Mouse (Mus musculus): Measurements from ENCODE around the gene Amdhd2. TPM values are rescaled to one million over a fixed set of nuclear protein-coding genes. Genes with fewer than 3 reads are reported as not detected.

Amdhd2 gene
- polyA plus RNA-seq, 1 experiment: 87.2 TPM

- WGBS: 61% methylated on average over 4 of the region's 4 CpGs
- no peak for DNase-seq (ENCODE audit: low read depth, low spot score)
Measured at GRCm38 (mm10) chr17:24199741-24200140, 36.2 kb upstream of the Amdhd2 start.

DNA sequence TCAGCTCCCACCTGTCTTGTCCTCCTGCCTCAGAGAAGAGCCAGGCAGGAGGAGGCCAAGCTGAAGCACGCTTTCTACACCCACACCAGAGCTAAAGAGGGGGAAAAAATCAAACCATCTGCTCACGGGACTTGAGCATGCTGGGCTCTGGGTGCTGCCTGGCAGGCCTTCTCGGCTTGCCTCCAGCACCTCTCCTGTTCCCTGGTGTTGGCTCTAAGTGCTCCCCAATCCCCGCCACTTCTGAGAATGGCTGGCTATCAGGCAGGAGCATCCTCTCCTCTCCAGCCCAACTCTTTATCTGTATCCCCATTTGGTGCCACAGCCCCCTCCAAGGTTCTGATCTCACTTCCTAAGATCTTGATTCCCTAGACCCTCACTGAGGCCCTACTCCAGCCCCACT is 35.7 kb upstream of the Amdhd2 start:
- DNase-seq (ENCODE audit: low read depth, low spot score): no peak
- 95% methylated on average over 4 of the region's 4 CpGs for WGBS

GRCm38 (mm10) chr17:24197032-24197824 is 33.7 kb upstream of the Amdhd2 start:
- no peak for DNase-seq (ENCODE audit: low read depth, low spot score)
- WGBS: 69% methylated on average over 15 of the region's 15 CpGs

GRCm38 (mm10) chr17:24195349-24195748 is 31.8 kb upstream of the Amdhd2 start:
- DNase-seq (ENCODE audit: low read depth, low spot score): no peak
- 63% methylated on average over 2 of the region's 2 CpGs for WGBS

DNA sequence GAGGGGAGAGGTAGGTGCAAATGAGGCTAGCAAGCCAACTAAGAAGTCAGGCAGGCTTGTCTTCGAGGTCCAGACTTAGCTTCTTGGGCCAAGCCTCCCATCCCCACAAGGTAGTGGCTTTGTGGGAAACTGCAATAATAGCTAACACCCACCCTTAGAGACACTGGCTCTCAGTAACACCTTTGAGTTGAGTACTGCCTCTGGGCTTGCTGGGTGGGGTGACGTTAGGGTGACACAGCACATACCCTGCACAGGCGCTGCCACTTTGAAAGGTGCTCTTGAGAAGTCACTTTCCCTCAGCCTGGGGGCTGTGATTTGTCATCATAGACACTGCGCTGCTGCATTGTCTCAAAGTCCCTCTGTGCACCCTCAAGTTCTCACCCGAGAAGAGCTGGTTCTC is 30.2 kb upstream of the Amdhd2 start:
- 86% methylated on average over 5 of the region's 5 CpGs for WGBS
- no peak for DNase-seq (ENCODE audit: low read depth, low spot score)

GRCm38 (mm10) chr17:24193268-24193667 is 29.7 kb upstream of the Amdhd2 start:
- WGBS: 90% methylated on average over 8 of the region's 8 CpGs
- no peak for DNase-seq (ENCODE audit: low read depth, low spot score)

DNA sequence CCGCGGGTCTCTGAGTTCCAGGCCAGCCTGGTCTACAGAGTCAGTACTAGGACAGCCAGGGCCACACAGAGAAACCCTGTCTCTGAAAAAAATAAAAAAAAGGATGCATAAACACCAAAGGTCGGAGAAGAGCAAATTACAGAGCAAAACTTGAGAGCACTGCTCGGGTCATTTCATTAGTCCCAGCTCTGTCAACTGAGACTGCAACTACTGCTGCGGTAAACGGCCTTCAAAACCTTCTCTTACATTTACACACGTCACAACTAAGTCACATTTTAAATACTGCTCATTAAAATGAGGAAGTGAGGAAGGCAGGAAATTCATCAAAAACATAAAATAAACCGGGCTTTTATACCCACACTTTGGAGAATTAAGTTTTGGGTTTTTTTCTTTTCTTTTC is 29.3 kb upstream of the Amdhd2 start:
- 72% methylated on average over 8 of the region's 8 CpGs for WGBS
- no peak for DNase-seq (ENCODE audit: low read depth, low spot score)

- WGBS: 75% methylated on average over 4 of the region's 4 CpGs
- DNase-seq (ENCODE audit: low read depth, low spot score): no peak
Measured at GRCm38 (mm10) chr17:24191481-24191880, 27.9 kb upstream of the Amdhd2 start.

GRCm38 (mm10) chr17:24190934-24191333 is 27.4 kb upstream of the Amdhd2 start:
- no peak for DNase-seq (ENCODE audit: low read depth, low spot score)
- WGBS: 79% methylated on average over 2 of the region's 2 CpGs

DNA sequence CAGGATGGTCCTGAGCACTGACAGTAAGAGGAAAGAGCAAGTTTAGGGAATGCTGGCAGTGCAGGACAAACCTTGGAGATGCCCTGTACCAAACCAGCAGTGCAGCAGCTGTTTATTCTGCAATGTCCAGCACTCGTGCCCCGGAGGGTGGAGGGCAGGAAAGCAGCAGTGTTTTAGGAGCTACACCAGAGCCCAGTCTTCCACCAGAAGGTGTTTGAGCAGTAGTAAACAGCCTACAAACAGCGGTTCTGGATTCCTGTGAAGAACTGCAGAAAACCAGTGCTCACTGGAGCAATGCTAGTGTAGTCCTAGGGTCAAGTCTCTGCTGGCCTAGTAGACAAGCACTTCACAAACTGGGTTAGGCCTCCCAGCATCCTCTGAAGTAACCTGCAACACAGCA is 10.7 kb upstream of the Amdhd2 start:
- DNase-seq (ENCODE audit: low read depth, low spot score): no peak
- WGBS: 74% methylated on average over 3 of the region's 3 CpGs

DNA sequence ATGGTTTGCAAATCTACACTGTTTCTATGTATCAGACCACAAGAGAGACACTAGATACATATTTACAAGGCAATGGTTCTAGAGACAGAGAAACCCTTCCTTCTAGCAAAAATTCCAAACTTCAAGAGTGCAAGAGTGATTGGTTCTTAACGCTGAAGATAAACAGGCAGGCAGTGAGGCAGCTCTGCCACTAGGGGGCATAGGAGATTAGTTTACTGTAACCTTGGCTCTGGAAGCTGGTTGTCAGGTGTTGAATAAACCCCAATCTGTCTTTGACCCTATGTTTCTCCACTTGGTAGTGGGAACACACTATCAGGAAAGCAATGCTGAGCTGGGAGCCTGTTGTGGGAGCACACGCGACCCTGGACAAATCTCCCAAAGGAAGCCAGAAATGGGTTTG is 9.9 kb upstream of the Amdhd2 start:
- WGBS: 7% methylated on average over 3 of the region's 3 CpGs
- DNase-seq (ENCODE audit: low read depth, low spot score): no peak

DNA sequence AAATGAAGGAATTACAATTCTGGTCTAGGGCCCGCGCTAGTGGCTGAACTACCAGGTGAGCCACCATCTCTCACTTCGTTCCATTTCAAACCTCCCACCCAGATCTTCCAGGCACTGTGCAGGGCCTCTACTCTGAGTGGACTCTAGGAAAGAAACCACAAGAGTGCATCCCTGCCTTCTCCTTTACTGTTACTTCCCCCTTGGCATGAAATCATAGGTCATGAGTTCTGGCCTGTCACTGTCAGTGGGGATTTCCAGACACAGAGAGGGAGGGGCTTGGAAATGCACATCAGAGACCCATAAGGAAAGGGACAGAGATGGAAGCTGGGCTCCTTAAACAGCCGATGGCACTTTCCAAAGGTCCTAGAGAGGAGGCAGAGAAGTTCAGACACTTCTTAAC is 8.2 kb upstream of the Amdhd2 start:
- WGBS: 79% methylated on average over 4 of the region's 4 CpGs
- no peak for DNase-seq (ENCODE audit: low read depth, low spot score)

GRCm38 (mm10) chr17:24170729-24171128 is 7.2 kb upstream of the Amdhd2 start:
- DNase-seq (ENCODE audit: low read depth, low spot score): no peak
- 81% methylated on average over 5 of the region's 5 CpGs for WGBS

DNA sequence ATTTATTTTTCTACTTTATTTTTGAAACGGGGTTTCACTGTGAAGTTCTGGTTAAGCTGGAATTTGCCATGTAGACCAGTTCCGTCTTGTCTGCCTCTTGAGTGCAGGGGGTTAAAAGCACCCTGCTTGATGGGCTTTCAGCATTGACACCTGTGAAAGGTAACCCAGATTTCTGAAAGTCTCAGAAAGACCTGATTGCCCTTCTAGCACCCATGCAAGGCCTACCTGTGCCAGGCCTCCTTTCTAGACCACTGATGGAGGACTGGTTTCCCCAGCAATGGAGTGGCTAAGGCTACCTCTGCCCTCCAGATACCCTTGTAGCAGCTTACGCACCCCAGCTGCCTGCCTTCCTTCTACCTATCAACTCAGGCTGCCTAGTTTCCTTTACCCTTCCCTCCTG is 6.6 kb upstream of the Amdhd2 start:
- no peak for DNase-seq (ENCODE audit: low read depth, low spot score)
- WGBS: 52% methylated on average over 3 of the region's 3 CpGs

- peak; percentile 78 for DNase-seq (ENCODE audit: low read depth, low spot score)
- under 1% methylated on average over 58 of the region's 58 CpGs for WGBS
Measured at GRCm38 (mm10) chr17:24169317-24170065, 5.9 kb upstream of the Amdhd2 start, which contains the start of gene Atp6v0c. Atp6v0c (minus strand) TSS chr17:24169702.

DNA sequence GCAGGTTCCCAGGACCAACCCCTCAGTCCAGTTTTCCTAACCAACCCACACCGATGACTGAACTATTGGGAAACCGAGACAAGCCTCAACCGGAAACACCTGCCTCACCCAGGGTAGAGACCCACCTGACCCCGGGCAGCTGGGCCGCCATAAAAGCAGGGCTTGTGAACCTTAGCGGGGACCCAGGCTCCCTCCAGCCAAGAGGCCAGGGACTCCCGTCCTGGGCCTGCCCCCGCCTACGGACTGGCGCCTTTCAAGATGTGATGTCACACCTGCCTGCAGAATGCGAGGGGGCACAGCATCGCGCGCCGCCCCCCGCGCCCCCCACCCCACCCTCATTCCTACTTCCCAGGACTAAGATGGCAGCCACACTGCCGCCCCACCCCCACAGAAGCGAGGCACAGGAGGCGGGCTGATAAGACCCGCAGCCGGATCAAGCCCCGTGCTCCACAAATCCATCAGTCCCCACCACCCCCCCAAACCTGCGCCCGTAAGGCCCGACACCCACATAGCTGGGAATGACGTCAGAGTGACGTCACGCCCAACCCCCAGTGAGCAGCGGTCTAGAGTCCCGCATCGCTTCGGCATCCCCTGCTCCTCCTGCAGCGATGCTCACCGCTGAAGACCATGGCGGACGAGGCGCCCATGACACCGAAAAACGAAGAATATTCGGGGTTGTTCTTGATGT is 5.2 kb upstream of the Amdhd2 start:
- DNase-seq (ENCODE audit: low read depth, low spot score): no peak
- WGBS: 1% methylated on average over 41 of the region's 41 CpGs

DNA sequence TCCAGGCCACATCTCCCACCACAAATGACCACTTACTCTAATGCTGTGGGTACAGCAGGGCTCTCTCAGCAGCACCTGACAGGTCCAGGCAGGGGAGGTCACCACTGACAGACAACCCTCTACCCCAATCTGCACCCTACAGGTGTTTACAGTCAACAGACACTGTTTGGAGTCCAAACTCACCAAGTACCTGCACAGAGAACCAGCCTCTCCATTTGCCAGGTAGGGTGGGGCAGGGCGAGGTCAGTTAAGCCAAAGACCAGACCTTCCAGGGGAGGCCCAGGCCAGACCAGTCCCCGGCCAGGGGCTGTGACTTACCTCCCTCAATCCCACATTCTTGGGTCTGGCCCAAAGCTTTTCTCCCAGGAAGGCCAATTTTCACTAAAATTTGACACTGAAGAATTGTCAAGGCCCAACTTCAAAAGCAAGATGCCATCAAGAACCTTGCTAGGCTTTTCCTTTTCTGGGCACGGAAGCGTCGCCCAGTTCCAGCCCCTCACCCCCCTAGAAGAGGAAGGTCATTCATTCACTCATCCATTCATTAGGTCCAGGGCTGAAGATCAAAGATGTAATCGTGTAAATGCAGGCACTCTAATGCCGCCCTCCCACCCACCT is 4.4 kb upstream of the Amdhd2 start:
- WGBS: 26% methylated on average over 7 of the region's 7 CpGs
- DNase-seq (ENCODE audit: low read depth, low spot score): no peak

- WGBS: 75% methylated on average over 6 of the region's 6 CpGs
- no peak for DNase-seq (ENCODE audit: low read depth, low spot score)
Measured at GRCm38 (mm10) chr17:24167120-24167519, 3.6 kb upstream of the Amdhd2 start.

GRCm38 (mm10) chr17:24164566-24165259 is 1.1 kb upstream of the Amdhd2 start:
- WGBS: 70% methylated on average over 11 of the region's 11 CpGs

More at GRCm38 (mm10) chr17:24164566-24165259, 1.1 kb upstream of the Amdhd2 start:
- no peak for DNase-seq (ENCODE audit: low read depth, low spot score)
